22 mouse cellular contexts compared by ENCODE assay signal in the genomic region with DNA sequence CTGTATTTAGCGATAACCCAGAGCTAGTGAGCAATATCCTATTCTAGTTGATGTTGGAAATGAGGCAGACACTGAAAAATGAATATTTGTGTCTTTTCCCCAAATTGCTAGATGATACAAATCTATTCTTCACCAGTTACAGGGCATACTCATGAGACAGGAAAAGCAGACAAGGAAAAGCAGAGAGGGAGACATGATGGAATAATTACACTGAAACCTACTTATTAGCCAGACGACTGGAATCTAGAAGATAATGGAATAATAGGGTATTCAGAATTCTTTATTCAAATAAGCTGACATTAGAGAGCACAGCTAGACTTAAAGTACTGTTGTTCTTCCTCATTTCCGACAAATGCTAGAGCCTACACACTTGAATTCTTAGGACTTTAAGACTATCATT.
DNase-seq lines count a peak whose midpoint lies in the region; ATAC-seq and TF ChIP-seq lines count a peak whose summit lies in the region.
"Had no signal": no experiment of that assay in that cellular context is flagged by ENCODE, and none has a peak within 500 bp of the region (broad histone marks: within the 10 kb centered on the region; RNA-seq: fewer than 3 reads in every experiment).

No protein-coding gene starts in this region.

- H3K4me1 ChIP-seq in forebrain, embryonic 13.5 days, result no peaks in the 10 kb centered on the region
- no peaks in the 10 kb centered on the region for H3K4me1 ChIP-seq in forebrain, embryonic 10.5 days
- no peaks in the 10 kb centered on the region for H3K4me1 ChIP-seq in forebrain, embryonic 15.5 days
- no peaks in the 10 kb centered on the region for H3K4me1 ChIP-seq in forebrain, embryonic 12.5 days
- no peaks in the 10 kb centered on the region for H3K4me1 ChIP-seq in forebrain, postnatal 0 days (ENCODE audit: insufficient read depth)
- H3K4me1 ChIP-seq: embryonic facial prominence, embryonic 10.5 days; embryonic facial prominence, embryonic 12.5 days had no signal

- peak; percentile 38; the same call in 1 of the 2 replicates for ATAC-seq in forebrain, embryonic 13.5 days
- ATAC-seq in forebrain, embryonic 15.5 days (replicated peaks), result peak; percentile 41; the same call in 1 of the 2 replicates
- ATAC-seq in forebrain, embryonic 12.5 days (ENCODE audit: low FRiP score), result no peak
- peak; percentile 81 for ATAC-seq in forebrain, postnatal 0 days
- ATAC-seq: activated CD4-positive, CD25-positive, alpha-beta regulatory T cell, adult 4 months; CD4-positive, CD25-positive, alpha-beta regulatory T cell, adult 4 months; Patski had no signal

- no peak overlapping the region for H3K4me3 ChIP-seq in forebrain, embryonic 13.5 days
- H3K4me3 ChIP-seq in forebrain, embryonic 10.5 days, result no peak overlapping the region
- H3K4me3 ChIP-seq in forebrain, embryonic 15.5 days, result no peak overlapping the region
- H3K4me3 ChIP-seq in forebrain, embryonic 12.5 days (replicated peaks), result no peak overlapping the region
- no peak overlapping the region for H3K4me3 ChIP-seq in forebrain, postnatal 0 days (ENCODE audit: low read depth, low read length)
- H3K4me3 ChIP-seq: embryonic facial prominence, embryonic 10.5 days; embryonic facial prominence, embryonic 12.5 days had no signal

- no peak for DNase-seq in forebrain, embryonic 10.5 days (ENCODE audit: extremely low spot score, low spot score)
- no peak for DNase-seq in forebrain, postnatal 0 days
- no peak for DNase-seq in cerebellum, adult 9-11 months
- DNase-seq: adrenal gland, adult 8-10 months; adrenal gland, postnatal 14 days; adrenal gland, postnatal 36 days; B cell, adult 2 months; cerebellum, adult 11 months; cerebellum, adult 18-20 months; cerebellum, adult 8-10 months; cerebellum, postnatal 10 days; cerebellum, postnatal 25 days had no signal

- H3K27me3 ChIP-seq in forebrain, embryonic 13.5 days, result no peaks in the 10 kb centered on the region
- no peaks in the 10 kb centered on the region for H3K27me3 ChIP-seq in forebrain, embryonic 10.5 days (ENCODE audit: poor library complexity, severe bottlenecking)
- no peaks in the 10 kb centered on the region for H3K27me3 ChIP-seq in forebrain, embryonic 15.5 days
- no peaks in the 10 kb centered on the region for H3K27me3 ChIP-seq in forebrain, embryonic 12.5 days
- no peaks in the 10 kb centered on the region for H3K27me3 ChIP-seq in forebrain, postnatal 0 days (ENCODE audit: insufficient read depth, low read length)
- H3K27me3 ChIP-seq: CH12.LX; embryonic facial prominence, embryonic 12.5 days had no signal

- no peaks in the 10 kb centered on the region; the same call in 1 of the 2 replicates for H3K9me3 ChIP-seq in forebrain, embryonic 13.5 days (replicated peaks)
- H3K9me3 ChIP-seq in forebrain, embryonic 10.5 days, result peaks cover 7% of the 10 kb centered on the region
- no peaks in the 10 kb centered on the region for H3K9me3 ChIP-seq in forebrain, embryonic 15.5 days
- H3K9me3 ChIP-seq in forebrain, embryonic 12.5 days, result 0 out of 2 replicates have a peak, but pooled peaks cover 3% of the 10 kb centered on the region
- H3K9me3 ChIP-seq in forebrain, postnatal 0 days (ENCODE audit: low read length), result no peaks in the 10 kb centered on the region

- no peaks in the 10 kb centered on the region for H3K36me3 ChIP-seq in forebrain, embryonic 13.5 days (ENCODE audit: poor library complexity, severe bottlenecking)
- no peaks in the 10 kb centered on the region for H3K36me3 ChIP-seq in forebrain, embryonic 10.5 days (replicated peaks)
- no peaks in the 10 kb centered on the region for H3K36me3 ChIP-seq in forebrain, embryonic 15.5 days
- H3K36me3 ChIP-seq in forebrain, embryonic 12.5 days (replicated peaks), result no peaks in the 10 kb centered on the region
- no peaks in the 10 kb centered on the region for H3K36me3 ChIP-seq in forebrain, postnatal 0 days (ENCODE audit: insufficient read depth)
- H3K36me3 ChIP-seq: embryonic facial prominence, embryonic 10.5 days; embryonic facial prominence, embryonic 12.5 days; G1E had no signal

- H3K9ac ChIP-seq in forebrain, embryonic 13.5 days, result no peak overlapping the region
- no peak overlapping the region for H3K9ac ChIP-seq in forebrain, embryonic 15.5 days (replicated peaks)
- no peak overlapping the region for H3K9ac ChIP-seq in forebrain, embryonic 12.5 days
- no peak overlapping the region for H3K9ac ChIP-seq in forebrain, postnatal 0 days
- H3K9ac ChIP-seq: embryonic facial prominence, embryonic 12.5 days had no signal

- no peak overlapping the region for H3K4me2 ChIP-seq in forebrain, embryonic 13.5 days
- no peak overlapping the region for H3K4me2 ChIP-seq in forebrain, embryonic 15.5 days (replicated peaks)
- no peak overlapping the region for H3K4me2 ChIP-seq in forebrain, embryonic 12.5 days
- H3K4me2 ChIP-seq in forebrain, postnatal 0 days (ENCODE audit: low read depth), result no peak overlapping the region
- H3K4me2 ChIP-seq: embryonic facial prominence, embryonic 12.5 days had no signal

- whole genome bisulfite sequencing in forebrain, embryonic 13.5 days, result 76% methylated on average over 3 of the region's 3 CpGs
- 88% methylated on average over 3 of the region's 3 CpGs for WGBS in forebrain, embryonic 10.5 days
- WGBS in forebrain, embryonic 15.5 days, result 71% methylated on average over 3 of the region's 3 CpGs
- WGBS in forebrain, embryonic 12.5 days, result 84% methylated on average over 3 of the region's 3 CpGs
- WGBS in forebrain, postnatal 0 days, result 73% methylated on average over 3 of the region's 3 CpGs

- no peak overlapping the region for H3K27ac ChIP-seq in forebrain, embryonic 13.5 days
- H3K27ac ChIP-seq in forebrain, embryonic 10.5 days, result no peak overlapping the region
- peak overlapping the region; percentile 32; the same call in 1 of the 2 replicates for H3K27ac ChIP-seq in forebrain, embryonic 15.5 days (replicated peaks)
- no peak overlapping the region for H3K27ac ChIP-seq in forebrain, embryonic 12.5 days
- H3K27ac ChIP-seq in forebrain, postnatal 0 days (ENCODE audit: low read depth, low read length), result peak overlapping the region; percentile 29; the same call in 1 of the 2 replicates
- H3K27ac ChIP-seq: embryonic facial prominence, embryonic 10.5 days; embryonic facial prominence, embryonic 12.5 days had no signal

- no peak for TF ChIP-seq CTCF in forebrain, postnatal 0 days (IDR thresholded peaks at IDR 0.05; ENCODE audit: low read depth)

Comparison
In these comparisons a context has a peak if more than half of its experiments do, and no peak if none do; other contexts are left out.
1. H3K27ac ChIP-seq: peak in forebrain, embryonic 15.5 days (single experiment) and forebrain, postnatal 0 days (single experiment); none in forebrain, embryonic 13.5 days (single experiment), forebrain, embryonic 10.5 days (single experiment) and forebrain, embryonic 12.5 days (single experiment).